Mouse (Mus musculus): ENCODE results near the gene Ttc28. TPM values are rescaled to one million over a fixed set of nuclear protein-coding genes. Genes with fewer than 3 reads are reported as not detected.
"Not testable (repeated sequence)": the region's sequence is repeated elsewhere in the genome, so short reads cannot be mapped to it uniquely, and the experiment has no call there.

Ttc28 gene
- polyA plus RNA-seq, 1 experiment: 6.7 TPM

GRCm38 (mm10) chr5:110857091-110857490 is 22.5 kb upstream of the Ttc28 start:
- TF ChIP-seq GATA1 (IDR thresholded peaks at IDR 0.05; ENCODE audit: borderline replicate concordance, low read length) (no peak), FLI1 (IDR thresholded peaks at IDR 0.05; ENCODE audit: low read length) (no peak)
- H3K4me3 ChIP-seq (replicated peaks): no peak overlapping the region
- peaks cover 3% of the 10 kb centered on the region; the same call in 1 of the 2 replicates for H3K4me1 ChIP-seq
- H3K9me3 ChIP-seq: no peaks in the 10 kb centered on the region
- H3K27me3 ChIP-seq (replicated peaks): no peaks in the 10 kb centered on the region
- H3K36me3 ChIP-seq (replicated peaks; ENCODE audit: low read length): peaks cover 95% of the 10 kb centered on the region

DNA sequence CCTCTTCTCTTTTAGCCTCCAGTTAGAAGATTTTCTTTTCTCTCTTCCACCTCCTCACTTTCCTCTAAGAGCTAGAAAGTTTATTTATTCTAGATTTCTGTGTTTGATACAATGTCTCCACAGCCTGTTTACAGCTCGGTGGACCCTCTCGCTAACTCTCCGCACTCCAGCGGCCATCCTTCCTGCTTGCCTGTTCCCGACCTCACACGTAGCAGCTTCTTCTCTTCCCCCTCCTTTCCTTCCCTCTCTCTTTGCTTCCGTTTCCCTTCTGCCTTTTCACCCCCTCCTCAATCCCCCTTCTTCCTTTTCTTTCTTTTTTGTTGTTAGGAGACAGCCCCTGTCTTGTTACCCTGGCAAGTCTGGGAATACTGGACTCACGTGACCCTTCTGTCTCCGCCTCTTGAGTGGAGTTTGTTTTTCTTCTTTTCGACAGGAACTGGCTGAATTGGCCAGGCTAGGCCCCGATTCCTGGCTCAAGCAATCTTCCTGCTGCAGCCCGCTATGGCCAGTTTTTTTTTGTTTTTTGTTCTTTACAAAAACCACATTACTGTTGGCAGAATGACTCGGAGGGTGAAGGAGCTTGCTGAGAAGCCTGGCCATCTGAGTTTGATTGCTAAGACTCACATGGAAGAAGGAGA is 20.5 kb upstream of the Ttc28 start:
- no peaks in the 10 kb centered on the region for H3K9me3 ChIP-seq
- H3K4me3 ChIP-seq (replicated peaks): no peak overlapping the region
- peaks cover 96% of the 10 kb centered on the region for H3K36me3 ChIP-seq (replicated peaks; ENCODE audit: low read length)
- TF ChIP-seq GATA1 (IDR thresholded peaks at IDR 0.05; ENCODE audit: borderline replicate concordance, low read length) (no peak), FLI1 (IDR thresholded peaks at IDR 0.05; ENCODE audit: low read length) (no peak)
- peaks cover 3% of the 10 kb centered on the region; the same call in 1 of the 2 replicates for H3K4me1 ChIP-seq
- H3K27me3 ChIP-seq (replicated peaks): no peaks in the 10 kb centered on the region

- TF ChIP-seq GATA1 (IDR thresholded peaks at IDR 0.05; ENCODE audit: borderline replicate concordance, low read length): no peak
- TF ChIP-seq FLI1 (IDR thresholded peaks at IDR 0.05; ENCODE audit: low read length): no peak
- Histone ChIP-seq H3K4me3 (replicated peaks) (no peak overlapping the region), H3K9me3 (no peaks in the 10 kb centered on the region), H3K36me3 (replicated peaks; ENCODE audit: low read length) (peaks cover 95% of the 10 kb centered on the region), H3K4me1 (peaks cover 3% of the 10 kb centered on the region; the same call in 1 of the 2 replicates), H3K27me3 (replicated peaks) (no peaks in the 10 kb centered on the region)
These were observed 19.2 kb upstream of the Ttc28 start for GRCm38 (mm10) chr5:110860445-110860844.

DNA sequence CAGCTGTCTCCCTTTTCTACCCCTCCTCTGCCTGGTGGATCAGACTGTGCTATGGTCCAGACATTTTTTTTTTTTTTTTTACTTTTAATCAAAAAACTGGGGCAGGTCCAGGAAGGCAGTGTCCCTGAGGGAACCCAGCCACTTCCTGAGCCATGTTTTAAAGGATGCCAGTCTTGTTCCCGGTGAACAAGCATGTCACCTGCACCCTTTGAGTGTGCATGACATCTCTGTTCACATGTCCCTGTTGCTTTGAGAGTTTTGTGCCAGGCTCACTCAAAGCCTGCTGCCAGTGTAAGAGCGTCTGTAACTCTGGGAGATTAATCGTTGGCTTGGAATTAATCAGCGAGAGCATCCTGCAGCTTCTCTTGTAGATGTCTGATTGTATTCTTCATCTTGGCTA is 11.1 kb upstream of the Ttc28 start:
- TF ChIP-seq FLI1 (IDR thresholded peaks at IDR 0.05; ENCODE audit: low read length) (no peak), GATA1 (IDR thresholded peaks at IDR 0.05; ENCODE audit: borderline replicate concordance, low read length) (no peak)
- Histone ChIP-seq H3K36me3 (replicated peaks; ENCODE audit: low read length) (peaks cover 94% of the 10 kb centered on the region), H3K4me3 (replicated peaks) (no peak overlapping the region), H3K9me3 (no peaks in the 10 kb centered on the region), H3K27me3 (replicated peaks) (no peaks in the 10 kb centered on the region), H3K4me1 (peaks cover 12% of the 10 kb centered on the region)

DNA sequence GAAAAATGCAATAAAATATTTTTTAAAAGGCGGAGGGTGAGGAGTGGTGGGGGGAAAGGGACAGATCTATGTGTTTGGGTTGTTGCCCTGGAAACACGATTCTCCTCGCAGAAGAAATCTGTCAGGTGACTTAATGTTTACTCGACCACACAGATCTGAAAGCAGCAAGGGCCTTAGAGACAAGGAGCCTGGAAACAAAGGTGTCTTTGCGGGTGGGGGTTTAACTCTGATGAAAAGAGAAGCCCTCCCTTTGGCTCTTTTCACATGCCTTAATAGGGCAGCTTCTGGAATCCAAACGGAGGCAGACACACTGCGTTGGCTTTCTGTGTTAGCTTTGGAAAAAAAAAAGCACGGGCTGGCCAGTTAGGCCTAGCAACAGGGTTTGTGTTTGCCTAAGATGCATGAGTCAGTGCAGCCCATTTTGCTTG is 10.3 kb upstream of the Ttc28 start:
- no peak for TF ChIP-seq GATA1 (IDR thresholded peaks at IDR 0.05; ENCODE audit: borderline replicate concordance, low read length)
- no peak for TF ChIP-seq FLI1 (IDR thresholded peaks at IDR 0.05; ENCODE audit: low read length)
- Histone ChIP-seq H3K4me1 (peaks cover 12% of the 10 kb centered on the region), H3K9me3 (no peaks in the 10 kb centered on the region), H3K27me3 (replicated peaks) (no peaks in the 10 kb centered on the region), H3K4me3 (replicated peaks) (no peak overlapping the region), H3K36me3 (replicated peaks; ENCODE audit: low read length) (peaks cover 93% of the 10 kb centered on the region)

GRCm38 (mm10) chr5:110873160-110873559 is 6.4 kb upstream of the Ttc28 start:
- Histone ChIP-seq H3K27me3 (replicated peaks) (peaks cover 3% of the 10 kb centered on the region), H3K4me3 (replicated peaks) (no peak overlapping the region), H3K4me1 (peaks cover 5% of the 10 kb centered on the region), H3K36me3 (replicated peaks; ENCODE audit: low read length) (peaks cover 74% of the 10 kb centered on the region), H3K9me3 (no peaks in the 10 kb centered on the region)
- no peak for TF ChIP-seq GATA1 (IDR thresholded peaks at IDR 0.05; ENCODE audit: borderline replicate concordance, low read length)
- no peak for TF ChIP-seq FLI1 (IDR thresholded peaks at IDR 0.05; ENCODE audit: low read length)

DNA sequence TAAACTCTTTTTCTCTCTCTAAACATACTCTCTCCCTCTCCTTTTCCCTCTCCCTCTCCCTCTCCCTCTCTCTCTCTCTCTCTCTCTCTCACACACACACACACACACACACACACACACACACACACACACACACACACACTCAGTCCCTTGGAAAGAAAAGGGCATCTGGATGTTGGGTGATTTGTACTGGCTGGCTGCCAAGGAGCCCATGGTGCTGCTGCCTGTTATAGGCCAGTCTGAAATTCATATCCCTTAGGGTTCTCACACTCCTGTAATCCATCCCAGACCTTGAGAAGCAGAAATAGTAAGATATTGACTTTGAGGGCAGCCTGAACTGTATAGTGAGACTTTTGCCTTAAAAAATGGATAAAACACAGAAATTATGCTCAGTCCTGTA is 4.9 kb upstream of the Ttc28 start:
- TF ChIP-seq GATA1 (IDR thresholded peaks at IDR 0.05; ENCODE audit: borderline replicate concordance, low read length) (no peak), FLI1 (IDR thresholded peaks at IDR 0.05; ENCODE audit: low read length) (no peak)
- H3K36me3 ChIP-seq (replicated peaks; ENCODE audit: low read length): peaks cover 59% of the 10 kb centered on the region
- H3K27me3 ChIP-seq (replicated peaks): peaks cover 5% of the 10 kb centered on the region
- H3K4me3 ChIP-seq (replicated peaks): no peak overlapping the region
- no peaks in the 10 kb centered on the region for H3K9me3 ChIP-seq
- H3K4me1 ChIP-seq: peaks cover 4% of the 10 kb centered on the region

DNA sequence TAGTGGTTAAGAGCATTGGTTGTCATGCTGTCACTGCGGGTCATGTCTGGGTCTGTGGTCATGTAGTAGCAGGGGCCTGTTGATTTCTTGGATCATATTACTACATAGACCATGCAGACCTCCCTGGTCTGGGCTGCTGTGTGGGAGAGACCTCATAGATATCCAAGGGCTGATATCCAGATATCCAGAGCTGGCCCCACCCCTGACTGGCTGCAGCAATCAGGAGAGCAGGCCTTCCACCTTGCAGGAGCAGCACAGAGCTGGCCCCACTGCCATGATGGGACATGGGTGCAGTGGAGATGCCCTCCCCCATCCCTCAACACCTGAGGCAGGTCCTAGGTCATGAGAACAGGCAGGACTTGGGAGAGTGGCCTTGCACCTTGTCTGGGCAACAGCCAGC is 4.3 kb upstream of the Ttc28 start:
- no peak for TF ChIP-seq GATA1 (IDR thresholded peaks at IDR 0.05; ENCODE audit: borderline replicate concordance, low read length)
- no peak for TF ChIP-seq FLI1 (IDR thresholded peaks at IDR 0.05; ENCODE audit: low read length)
- Histone ChIP-seq H3K27me3 (replicated peaks) (peaks cover 9% of the 10 kb centered on the region), H3K4me3 (replicated peaks) (no peak overlapping the region), H3K9me3 (no peaks in the 10 kb centered on the region), H3K36me3 (replicated peaks; ENCODE audit: low read length) (peaks cover 53% of the 10 kb centered on the region), H3K4me1 (peaks cover 9% of the 10 kb centered on the region)

DNA sequence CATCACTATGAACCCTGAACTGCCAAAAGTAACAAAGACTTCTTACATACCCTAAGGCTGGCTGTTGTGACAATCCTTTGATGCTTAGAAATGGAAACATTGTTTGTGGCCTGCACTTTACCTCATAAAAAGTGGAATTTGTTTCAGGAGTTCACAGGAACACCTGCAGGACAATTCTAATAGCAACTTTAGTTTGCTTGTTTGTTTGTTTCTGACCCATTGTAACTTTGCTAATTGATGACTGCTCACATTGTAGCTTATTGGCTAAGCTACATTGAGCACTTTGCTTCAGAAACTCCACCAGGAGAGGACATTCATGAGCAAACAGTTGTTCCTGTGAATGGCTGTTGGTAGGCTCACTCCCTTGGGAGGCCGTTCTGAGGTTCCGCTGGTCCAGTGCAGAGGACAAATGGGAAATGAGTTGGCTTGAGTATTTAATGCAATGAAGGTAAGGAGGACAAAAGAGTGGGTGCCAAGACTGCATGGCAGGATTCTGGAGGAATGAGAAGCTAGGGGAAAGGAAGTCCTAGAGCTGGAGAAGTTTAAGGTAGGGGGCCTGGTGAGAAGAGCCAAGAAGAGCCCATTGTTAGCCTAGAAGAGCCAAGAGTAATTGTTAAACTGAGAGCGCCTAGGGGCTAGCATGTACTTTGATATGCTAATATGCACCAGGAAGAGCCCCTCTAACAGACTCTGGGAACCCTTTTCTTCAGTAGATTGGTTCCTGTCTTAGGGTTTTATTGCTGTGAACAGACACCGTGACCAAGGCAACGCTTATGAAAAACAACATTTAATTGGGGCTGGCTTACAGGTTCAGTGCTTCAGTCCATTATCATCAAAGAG is 1.7 kb upstream of the Ttc28 start:
- H3K27me3 ChIP-seq (replicated peaks): peaks cover 10% of the 10 kb centered on the region
- H3K36me3 ChIP-seq (replicated peaks; ENCODE audit: low read length): peaks cover 28% of the 10 kb centered on the region
- no peak for TF ChIP-seq FLI1 (IDR thresholded peaks at IDR 0.05; ENCODE audit: low read length)
- no peak for TF ChIP-seq GATA1 (IDR thresholded peaks at IDR 0.05; ENCODE audit: borderline replicate concordance, low read length)
- H3K4me1 ChIP-seq: peaks cover 11% of the 10 kb centered on the region
- no peaks in the 10 kb centered on the region for H3K9me3 ChIP-seq
- H3K4me3 ChIP-seq (replicated peaks): no peak overlapping the region

GRCm38 (mm10) chr5:110878526-110878925 is 1.1 kb upstream of the Ttc28 start:
- Histone ChIP-seq H3K4me1 (peaks cover 11% of the 10 kb centered on the region), H3K36me3 (replicated peaks; ENCODE audit: low read length) (peaks cover 22% of the 10 kb centered on the region)
- H3K4me3 ChIP-seq (replicated peaks); H3K9me3 ChIP-seq; H3K27me3 ChIP-seq (replicated peaks): not testable (repeated sequence)
